Mouse (Mus musculus) right cerebral cortex, postnatal 25 days (tissue): Measurements from ENCODE around the gene Dnttip1.
"Not testable (repeated sequence)": the region's sequence is repeated elsewhere in the genome, so short reads cannot be mapped to it uniquely, and the experiment has no call there.

Experiments used
- DNase-seq: peaks from one replicate; pipeline ENCODE4 v3.0.0; 2022

Dnttip1 gene

DNA sequence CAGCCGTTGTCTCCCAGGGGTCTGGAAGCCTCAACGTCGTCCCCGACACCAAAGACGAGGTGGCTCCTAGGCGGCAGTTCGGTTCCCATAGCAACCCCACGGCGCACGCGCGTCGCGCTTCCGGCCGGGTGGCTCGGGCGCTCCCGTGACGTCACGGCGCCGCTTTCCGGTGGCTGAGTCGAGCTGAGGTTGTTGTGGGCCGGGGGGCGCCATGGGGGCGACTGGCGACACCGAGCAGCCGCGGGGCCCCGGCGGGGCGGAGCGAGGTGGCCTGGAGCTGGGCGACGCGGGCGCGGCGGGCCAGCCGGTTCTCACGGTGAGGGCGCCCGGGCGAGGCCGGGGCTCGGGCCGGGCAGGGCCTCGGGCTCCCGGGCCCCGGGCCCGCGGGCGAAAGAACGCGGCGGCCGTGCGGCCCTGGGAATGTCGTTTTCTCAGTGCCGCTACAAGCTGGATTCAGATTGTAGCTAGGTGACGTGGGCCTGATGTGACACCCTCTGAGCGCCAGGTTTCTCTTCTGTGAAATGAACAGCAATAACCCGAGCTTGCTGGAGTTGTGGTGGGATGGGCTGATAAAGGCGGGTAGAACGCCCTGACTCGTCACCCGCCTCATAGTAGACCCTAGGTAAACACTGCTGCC lies at the start of gene Dnttip1, which contains the start of gene Wfdc3:
Gene Dnttip1 (plus strand): TSS at position 141 of the 637 bp plus-strand sequence.
Gene Wfdc3 (minus strand): TSS at position 89 of the 637 bp plus-strand sequence.
- peak; percentile 95 for DNase-seq

DNA sequence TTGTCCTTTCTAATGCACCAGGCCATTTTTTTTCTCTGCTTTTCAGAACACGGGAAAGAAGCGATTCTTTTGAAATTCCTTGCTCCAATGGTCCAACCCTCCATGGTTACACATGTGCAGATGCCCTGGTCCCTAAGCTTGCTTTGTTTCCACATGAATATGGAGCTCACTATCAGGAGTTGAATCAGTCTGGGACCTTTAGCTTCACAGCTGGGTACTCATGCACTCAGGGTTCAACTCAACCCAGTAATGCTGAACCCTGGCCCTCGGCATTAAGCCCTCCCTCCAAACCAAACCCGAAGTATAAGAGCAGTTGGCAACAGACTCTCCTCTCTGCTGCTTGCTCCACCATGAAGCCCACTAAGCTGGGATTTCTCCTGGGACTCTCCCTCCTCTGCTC lies 47.6 kb upstream of the Dnttip1 start, which contains the start of gene Spint4:
Gene Spint4 (plus strand): TSS at position 301 of the 400 bp plus-strand sequence.
- no peak for DNase-seq

DNA sequence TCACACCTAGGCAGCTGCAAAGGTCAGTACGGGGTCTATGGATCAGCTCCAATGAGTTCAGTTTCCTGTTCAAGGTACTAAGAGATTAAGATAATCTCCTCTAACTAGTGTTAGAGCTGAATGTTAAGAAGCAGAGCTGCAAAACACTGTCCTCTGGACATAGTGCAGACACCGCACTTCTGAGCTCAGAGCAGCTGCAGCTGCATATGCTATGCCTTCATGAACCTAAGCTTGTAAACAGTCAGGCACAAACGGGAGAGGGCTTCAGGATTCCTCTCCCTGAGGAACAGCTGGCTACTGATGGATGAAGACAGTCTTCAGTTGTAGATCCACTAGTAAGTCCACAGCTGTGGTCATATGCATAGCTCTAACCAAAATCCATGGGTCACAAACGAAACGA lies 44.8 kb upstream of the Dnttip1 start:
- DNase-seq: no peak

DNA sequence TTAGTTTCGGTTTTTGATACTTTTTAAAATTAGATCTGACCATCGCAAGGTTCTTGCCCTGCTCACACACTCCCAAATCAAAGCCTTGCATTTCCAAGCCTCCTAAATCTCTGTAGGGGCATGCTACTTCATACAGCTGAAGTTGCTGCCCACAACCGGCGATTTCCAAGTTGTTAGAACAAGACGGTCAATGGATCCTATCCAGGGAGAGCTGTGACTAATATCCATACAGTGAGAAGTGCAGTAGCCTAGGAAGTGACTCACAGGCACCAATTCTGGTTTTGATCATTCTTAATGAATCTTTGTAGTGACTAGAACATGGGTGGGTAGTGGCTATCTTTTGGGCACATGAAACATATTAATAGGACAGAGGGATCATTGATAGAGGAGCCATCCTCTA lies 44.0 kb upstream of the Dnttip1 start:
- DNase-seq: no peak

DNA sequence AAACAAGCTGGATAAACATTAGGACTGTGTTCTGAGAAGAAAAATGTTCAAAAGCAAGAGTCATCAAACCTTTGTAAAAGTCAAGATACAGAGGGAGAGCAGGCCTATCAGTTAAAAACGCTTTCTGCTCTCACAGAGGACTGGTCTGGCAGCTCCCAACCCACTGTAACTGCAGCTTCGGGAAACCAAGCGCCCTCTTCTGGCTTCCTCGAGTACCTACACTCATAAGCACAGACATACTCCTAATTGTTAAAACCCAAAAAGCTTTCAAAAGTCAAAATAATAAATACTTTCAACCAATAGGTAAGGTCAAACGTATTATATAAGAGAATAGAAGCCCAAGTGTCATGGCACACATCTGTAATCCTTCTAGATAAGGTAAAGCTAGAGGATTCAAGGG lies 41.5 kb upstream of the Dnttip1 start:
- DNase-seq: no peak

DNA sequence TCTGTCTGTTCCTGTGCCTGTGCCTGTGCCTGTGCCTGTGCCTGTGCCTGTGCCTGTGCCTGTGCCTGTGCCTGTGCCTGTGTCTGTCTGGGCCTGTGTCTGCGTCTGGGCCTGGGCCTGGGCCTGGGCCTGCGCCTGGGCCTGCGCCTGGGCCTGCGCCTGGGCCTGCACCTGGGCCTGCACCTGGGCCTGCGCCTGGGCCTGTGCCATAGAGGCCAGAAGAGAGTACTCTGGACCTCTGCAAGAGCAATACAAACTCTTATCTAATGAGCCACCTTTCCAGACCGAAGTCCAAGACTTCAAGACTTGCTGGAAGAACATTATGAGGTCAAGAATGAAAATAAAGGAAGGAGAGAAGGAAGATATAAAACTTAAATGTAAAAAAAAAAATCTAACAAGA lies 40.5 kb upstream of the Dnttip1 start:
- DNase-seq: no peak

DNA sequence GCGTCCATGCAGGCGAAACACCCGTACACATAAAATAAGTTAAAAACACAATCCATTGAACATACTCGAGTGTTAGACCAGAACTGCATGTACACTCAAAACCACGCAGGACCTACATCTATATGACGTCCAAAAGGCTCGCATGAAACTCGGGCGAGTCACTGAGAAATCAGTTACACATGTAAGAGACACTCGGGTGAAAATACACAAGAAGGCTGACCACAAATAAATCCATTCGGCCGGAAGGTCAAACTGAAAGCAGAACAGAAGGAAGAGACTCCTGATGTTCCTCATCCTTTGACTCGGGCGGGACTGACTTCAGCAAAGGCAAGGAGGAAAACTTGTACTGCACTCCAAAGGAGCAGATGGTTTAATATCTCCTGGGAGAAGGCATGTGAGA lies 39.8 kb upstream of the Dnttip1 start:
- DNase-seq: no peak

DNA sequence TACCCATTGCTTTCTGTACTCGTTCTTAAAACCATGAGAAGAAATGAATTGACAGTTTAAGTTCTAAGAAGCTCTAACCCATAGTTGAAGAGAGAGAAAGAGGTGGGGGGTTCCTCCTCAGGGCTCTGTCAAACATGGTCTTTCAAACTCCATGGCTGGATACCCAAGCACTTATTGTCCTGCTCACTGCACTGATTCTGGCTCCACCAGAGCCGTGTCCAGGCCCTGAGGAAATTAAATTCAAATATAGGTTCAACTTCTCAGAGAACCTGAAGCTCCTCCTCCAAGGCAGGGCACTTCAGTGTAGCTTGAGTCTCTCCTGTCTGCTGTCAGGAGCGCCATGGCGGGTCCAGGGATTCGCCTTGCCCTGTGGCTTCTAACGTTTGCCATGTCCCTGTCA lies 30.8 kb upstream of the Dnttip1 start, which contains the start of gene Spint5:
Gene Spint5 (plus strand): TSS at position 301 of the 400 bp plus-strand sequence.
- no peak for DNase-seq

DNA sequence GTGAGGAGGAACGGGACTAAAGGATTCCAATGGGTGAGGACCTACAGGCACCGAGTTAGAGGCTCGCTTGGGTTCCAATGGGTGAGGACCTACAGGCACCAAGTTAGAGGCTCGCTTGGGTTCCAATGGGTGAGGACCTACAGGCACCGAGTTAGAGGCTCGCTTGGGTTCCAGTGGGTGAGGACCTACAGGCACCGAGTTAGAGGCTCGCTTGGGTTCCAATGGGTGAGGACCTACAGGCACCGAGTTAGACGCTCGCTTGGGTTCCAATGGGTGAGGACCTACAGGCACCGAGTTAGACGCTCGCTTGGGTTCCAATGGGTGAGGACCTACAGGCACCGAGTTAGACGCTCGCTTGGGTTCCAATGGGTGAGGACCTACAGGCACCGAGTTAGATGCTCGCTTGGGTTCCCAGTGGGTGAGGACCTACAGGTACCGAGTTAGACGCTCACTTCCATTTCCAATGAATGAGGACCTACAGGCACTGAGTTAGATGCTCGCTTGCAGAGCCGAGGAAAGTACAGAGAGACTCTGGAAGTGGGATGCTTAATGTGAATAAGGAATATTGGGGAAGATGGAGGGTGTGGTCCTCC lies 29.5 kb upstream of the Dnttip1 start:
- DNase-seq: not testable (repeated sequence)

DNA sequence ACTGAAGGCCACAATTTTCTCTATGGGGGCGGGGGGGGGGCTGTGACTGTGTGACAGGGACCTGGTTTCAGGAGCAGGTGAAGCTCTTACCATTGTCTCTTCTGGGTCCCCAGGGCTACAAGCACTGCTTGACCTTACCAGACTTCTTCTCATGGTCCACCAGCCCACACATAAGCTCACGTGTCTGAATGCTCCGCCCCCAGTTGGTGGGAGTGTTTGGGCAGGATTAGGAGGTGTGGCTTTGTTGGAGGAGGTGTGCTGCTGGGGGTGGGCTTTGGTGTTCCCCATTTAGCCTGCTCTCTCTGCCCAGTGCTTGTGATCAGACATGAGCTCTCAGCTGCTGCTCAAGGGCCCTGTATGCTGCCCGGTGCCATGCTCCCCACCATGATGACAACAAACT lies 22.5 kb upstream of the Dnttip1 start:
- DNase-seq: no peak

DNA sequence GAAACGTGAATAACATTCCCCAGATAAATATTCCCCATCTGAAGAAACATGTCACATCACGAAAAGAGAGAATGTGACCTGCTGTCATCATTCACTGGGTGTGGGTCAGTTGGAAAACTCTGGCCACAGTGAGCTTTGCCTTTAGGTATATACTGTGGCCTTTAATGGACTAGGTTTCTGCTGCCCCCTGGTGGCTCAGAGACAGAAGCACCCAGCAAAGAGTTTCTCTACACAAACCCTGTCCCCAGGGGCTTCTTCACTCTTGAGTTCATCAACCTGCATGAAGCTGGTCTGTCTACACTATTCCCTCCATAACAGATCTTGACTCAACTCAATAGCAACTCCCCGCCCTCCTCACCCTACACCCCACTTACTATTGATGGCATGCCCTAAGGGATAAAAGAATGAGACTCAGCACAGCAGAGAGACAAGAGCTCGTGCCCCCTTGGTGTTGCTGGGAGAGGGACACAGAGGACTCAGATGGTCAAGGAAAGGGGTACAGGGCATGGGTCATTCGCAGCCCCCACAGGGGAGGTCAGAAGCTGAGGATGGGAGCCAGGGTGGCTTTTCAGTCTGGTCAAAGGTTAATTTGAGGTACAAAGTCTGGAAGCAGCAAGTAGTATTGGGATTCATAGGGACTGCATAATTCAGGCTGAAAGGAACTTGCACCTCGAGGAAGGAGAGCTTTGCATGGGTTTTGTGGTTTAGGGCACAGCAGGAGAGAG lies 19.7 kb upstream of the Dnttip1 start:
- peak; percentile 42 for DNase-seq

DNA sequence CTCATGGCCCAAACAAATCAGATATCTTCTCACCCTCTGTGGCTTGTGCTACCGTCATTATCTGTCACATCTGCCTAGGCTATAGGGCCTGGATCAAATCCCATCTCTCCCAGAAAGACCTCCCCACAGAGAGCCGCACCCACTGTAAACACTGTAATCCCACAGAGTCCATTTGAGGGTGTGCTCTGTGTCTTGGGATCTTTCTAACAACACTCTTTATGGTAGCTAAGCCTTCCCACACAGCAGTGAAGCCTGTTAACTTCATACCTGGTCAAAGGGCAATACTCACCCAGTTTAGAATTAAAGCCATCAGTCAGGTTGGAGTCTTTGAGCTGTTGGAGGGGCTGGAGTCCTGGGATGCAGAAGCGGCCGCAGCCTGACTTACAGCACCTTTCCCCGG lies 14.1 kb upstream of the Dnttip1 start:
- DNase-seq: no peak

DNA sequence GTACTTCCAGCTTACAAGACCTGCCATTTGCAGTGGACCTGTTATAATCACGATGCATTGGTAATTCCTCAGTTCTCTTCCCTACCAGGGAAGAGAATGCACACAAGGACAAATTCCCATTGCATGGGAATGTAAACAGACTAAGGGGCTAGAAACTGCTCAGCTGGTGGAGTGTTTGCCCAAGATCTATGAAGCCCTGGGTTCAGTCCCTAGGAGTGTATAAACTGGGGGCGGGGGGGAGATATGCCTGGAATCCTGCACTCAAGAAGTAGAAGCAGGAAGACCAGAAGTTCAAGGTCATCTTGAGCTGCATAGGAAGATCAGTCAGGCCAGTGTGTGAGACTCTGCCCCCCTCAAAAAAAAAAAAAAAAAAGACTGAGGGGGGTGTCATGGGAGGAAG lies 12.5 kb upstream of the Dnttip1 start:
- DNase-seq: no peak

DNA sequence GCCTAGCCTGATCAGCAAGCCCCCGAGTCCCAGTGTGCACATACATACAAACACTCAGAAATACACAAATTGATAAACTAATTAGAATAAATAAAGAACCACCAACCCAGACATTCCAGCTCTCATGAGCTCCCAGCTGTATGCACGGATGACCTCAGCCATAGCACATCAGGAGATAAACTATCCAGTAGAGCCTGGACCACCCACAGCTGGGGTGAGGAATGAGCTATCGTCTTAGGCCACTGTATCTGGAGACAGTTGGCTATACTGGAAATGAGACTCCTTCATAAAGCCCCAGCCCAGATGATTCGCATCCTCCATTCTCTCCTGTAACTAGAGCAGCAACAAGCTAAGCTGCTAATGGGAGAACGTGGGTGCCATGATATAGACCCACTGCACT lies 10.9 kb upstream of the Dnttip1 start:
- DNase-seq: no peak

DNA sequence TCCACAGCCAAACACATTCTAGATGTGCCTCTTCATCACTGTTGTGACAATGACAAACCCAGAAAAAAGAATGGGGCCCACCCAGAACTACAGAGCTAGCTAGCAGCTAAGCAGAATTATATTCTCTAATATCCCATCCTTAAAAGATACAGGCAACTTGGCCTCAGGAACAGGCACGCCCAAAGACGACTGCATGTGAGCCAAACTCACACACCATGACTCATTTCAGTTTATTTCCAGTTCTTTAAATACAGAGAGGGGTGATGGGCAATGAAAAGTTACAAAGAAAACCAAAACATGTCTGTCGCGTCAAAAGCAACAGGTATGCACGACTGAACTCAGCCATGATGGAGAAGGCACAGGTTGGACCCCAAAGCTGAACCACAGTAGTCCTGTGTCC lies 10.3 kb upstream of the Dnttip1 start:
- no peak for DNase-seq

DNA sequence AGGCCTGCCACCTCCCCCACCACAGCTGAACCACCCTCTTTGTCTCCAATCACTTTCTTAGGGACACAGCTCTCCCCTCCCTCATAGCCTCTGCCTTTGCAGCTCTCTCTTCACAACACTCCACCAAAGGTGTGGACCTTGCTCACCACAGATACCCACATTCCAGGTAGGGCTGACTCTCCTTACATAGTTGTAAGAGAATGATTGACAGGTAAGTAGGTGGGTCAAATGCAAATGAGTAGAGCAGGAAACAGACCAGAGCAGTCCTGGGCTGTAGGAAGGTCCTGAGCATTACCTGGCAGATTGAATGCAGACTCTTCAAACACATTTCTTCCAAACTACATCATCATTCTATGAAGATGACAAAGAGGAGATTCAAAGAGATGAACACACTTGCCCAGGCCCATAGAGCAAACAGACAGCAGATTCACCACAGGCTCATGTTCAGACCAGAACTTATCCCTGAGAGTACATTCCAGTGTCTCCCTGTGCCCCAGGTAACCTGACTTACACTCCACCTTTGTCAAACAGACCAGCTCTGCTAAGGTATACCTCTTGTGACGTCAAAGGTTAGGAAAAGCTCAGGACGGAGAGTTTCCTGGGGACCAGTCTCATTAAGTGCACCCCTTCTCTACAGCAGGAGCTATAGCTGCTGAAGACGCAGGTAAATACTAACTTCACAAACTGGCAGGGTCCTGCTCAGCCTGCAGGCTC lies 8.2 kb upstream of the Dnttip1 start:
- no peak for DNase-seq

DNA sequence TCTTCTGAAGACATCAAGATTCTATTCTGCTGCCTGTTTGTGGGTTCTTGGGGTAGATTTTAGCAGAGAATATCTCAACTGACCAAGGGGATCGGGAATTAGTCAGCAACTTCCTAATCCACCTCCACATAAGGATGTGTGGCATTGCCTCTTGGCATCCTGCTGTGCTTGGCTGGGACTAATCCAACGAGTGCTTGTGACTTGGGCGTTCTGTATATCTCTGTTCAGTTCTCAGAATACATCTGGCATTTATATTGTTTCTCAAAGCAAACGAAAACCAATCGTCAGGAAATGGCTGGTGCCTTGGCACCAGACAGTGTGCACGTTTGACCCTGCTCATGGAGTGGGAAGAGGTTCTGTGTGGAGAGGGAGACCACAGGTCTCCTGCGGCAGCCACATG lies 5.9 kb upstream of the Dnttip1 start:
- no peak for DNase-seq

DNA sequence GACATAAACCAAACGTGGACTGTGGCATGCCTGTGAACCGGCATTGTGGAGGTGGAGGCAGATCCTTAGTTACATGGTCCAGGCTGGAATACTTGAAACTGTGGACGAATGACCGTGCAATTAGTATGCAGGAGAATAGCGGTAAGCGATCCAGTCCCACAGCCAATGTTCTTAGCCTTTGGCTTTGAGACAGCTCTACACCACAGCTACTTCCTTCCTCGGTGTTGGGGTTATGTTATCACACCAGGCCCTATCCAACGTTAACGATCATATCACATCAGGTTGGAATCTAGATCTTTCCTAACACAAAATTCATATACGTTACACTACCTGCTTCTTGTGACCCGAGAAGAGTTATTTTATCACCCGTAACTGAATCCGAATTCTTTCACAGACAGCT lies 796 bp upstream of the Dnttip1 start:
- DNase-seq: no peak

DNA sequence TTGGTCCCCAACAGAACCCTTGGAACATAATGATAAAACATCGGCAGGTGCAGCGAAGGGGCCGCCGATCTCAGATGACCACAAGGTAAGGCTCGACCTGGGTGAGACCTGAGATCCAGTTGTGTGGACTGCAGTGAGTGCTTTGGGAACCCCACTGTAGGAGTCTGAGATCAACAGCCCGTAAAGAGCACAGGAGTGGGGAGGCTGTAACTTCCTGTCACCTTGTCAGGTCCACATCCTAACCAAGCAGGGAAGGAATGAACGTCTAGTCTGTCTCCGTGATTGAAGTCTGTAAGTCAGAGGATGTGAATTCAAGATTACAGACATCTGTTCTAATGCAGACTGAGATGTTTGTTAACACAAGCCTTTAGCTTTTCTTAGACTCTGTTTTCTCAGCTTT lies 910 bp downstream of the Dnttip1 start:
- no peak for DNase-seq

DNA sequence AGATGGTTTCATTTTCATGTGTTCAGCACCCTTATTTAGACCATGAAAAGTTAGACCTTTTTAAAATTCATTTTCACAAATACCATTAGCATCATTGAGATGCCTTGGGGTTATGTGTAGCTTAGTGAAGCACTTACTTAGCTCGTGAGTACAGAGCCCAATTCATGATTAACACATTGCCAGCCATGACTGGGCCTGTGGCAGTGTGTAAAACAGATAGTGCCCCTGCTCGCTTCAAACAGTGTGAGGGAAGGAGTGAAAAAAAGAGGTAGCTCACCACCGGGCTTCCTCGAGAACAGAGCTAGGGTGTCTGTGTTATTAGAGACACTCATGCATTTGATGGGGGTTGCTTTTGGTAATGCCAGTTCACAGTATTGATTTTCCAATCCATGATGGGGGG lies 2.4 kb downstream of the Dnttip1 start:
- no peak for DNase-seq

DNA sequence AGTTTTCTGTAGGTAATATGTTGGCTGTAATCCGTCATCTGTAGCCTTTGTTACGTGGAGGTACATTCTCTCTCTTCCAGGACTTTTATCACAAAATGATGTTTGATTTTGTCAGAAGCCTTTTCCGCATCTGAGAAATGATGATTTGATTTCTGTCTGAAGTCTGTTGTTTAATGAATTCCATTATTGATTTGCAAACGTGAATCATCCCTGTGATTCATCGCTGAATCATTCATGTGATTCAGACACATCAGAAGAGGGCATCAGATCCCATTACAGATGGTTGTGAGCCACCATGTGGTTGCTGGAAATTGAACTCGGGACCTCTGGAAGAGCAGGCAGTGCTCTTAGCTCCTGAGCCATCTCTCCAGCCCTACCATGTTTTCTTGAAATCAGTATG lies 3.2 kb downstream of the Dnttip1 start:
- DNase-seq: no peak

DNA sequence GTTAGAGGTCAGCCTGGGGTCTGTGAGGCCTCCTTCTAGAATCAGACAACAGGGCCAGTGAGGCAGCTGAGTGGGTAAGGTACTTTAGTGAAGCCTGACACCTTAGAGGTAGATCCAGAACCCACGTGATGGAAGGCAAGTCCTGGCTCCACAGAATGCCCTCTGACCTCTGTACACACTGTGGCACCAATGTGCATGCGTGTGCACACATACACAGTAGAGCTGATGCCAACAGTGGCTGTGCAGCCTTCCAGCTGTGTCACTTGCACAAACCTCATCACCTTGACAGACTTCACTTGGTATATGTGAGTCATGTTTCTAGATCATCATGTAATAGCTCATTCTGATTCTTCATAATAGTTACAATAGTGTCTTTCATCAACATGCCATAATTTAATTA lies 6.7 kb downstream of the Dnttip1 start:
- DNase-seq: no peak

DNA sequence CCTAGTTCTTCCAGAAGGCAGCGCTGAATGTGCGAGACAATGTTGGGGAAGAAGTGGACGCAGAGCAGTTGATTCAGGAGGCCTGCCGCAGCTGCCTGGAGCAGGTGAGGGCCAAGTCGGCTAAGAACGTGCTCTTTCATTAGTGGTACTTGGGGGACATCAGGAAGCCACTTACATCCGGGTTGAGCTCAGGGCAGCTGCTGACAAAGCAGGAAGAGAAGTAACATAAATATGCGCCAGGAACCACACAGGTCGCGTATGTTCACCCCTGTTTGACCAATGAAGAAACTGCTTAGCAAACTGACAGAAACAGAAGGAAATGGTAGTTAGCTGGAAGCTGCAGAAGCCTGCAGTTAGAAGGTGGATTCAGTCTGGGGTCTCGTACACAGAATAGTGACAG lies 8.3 kb downstream of the Dnttip1 start:
- no peak for DNase-seq

DNA sequence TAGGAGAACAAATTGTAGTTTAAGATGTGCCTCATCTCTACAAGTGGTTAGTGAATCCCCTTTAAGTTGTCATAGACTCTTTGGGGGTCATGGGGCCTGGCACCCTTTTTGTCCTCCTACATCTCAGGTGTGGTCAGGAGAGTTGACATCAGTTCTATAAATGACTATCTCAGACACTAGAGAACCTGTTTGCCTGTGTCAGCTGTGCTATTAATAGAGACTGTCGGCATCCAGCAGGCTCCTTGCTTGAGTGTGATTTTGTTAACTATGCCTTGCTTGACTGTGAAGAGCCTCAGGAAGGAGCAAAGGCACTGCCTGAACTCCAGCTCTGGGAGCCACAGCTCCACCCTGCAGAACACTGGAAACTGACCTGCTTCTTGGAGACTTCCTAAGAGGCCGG lies 9.0 kb downstream of the Dnttip1 start:
- no peak for DNase-seq
